Mouse (Mus musculus): ENCODE data around the gene Nabp2.

Nabp2 gene

GRCm38 (mm10) chr10:128382482-128382881 lies 28.8 kb downstream of the Nabp2 start:
- DNase-seq (ENCODE audit: low spot score) = peak; percentile 59

GRCm38 (mm10) chr10:128380565-128380964 lies 30.7 kb downstream of the Nabp2 start:
- no peak for DNase-seq (ENCODE audit: low spot score)

GRCm38 (mm10) chr10:128379260-128379659 lies 32.0 kb downstream of the Nabp2 start:
- no peak for DNase-seq (ENCODE audit: low spot score)

GRCm38 (mm10) chr10:128378462-128378861 lies 32.8 kb downstream of the Nabp2 start:
- DNase-seq (ENCODE audit: low spot score) = no peak

- no peak for DNase-seq (ENCODE audit: low spot score)
Observed at GRCm38 (mm10) chr10:128377940-128378448, 33.3 kb downstream of the Nabp2 start.

- DNase-seq (ENCODE audit: low spot score) = peak; percentile 55
Observed at GRCm38 (mm10) chr10:128377222-128377939, 33.9 kb downstream of the Nabp2 start.

GRCm38 (mm10) chr10:128376455-128377211 lies 34.7 kb downstream of the Nabp2 start, which contains the start of gene Ankrd52:
Gene Ankrd52, plus strand, starts transcription at chr10:128377115.
- DNase-seq (ENCODE audit: low spot score) = peak; percentile 83

- no peak for DNase-seq (ENCODE audit: low spot score)
Observed at GRCm38 (mm10) chr10:128376099-128376454, 35.2 kb downstream of the Nabp2 start.

GRCm38 (mm10) chr10:128374393-128374792 lies 36.9 kb downstream of the Nabp2 start:
- no peak for DNase-seq (ENCODE audit: low spot score)

GRCm38 (mm10) chr10:128372989-128373748 lies 38.1 kb downstream of the Nabp2 start:
- DNase-seq (ENCODE audit: low spot score) = no peak

GRCm38 (mm10) chr10:128372142-128372541 lies 39.1 kb downstream of the Nabp2 start:
- DNase-seq (ENCODE audit: low spot score) = no peak

GRCm38 (mm10) chr10:128370601-128371000 lies 40.7 kb downstream of the Nabp2 start:
- no peak for DNase-seq (ENCODE audit: low spot score)

GRCm38 (mm10) chr10:128370021-128370420 lies 41.3 kb downstream of the Nabp2 start:
- DNase-seq (ENCODE audit: low spot score) = no peak

- no peak for DNase-seq (ENCODE audit: low spot score)
Observed at GRCm38 (mm10) chr10:128369599-128369998, 41.7 kb downstream of the Nabp2 start.

GRCm38 (mm10) chr10:128369218-128369543 lies 42.1 kb downstream of the Nabp2 start:
- DNase-seq (ENCODE audit: low spot score) = no peak

- peak; percentile 90 for DNase-seq (ENCODE audit: low spot score)
Observed at GRCm38 (mm10) chr10:128368402-128369217, 42.7 kb downstream of the Nabp2 start, which contains the start of gene Coq10a. Gene Coq10a, minus strand, starts transcription at chr10:128368997.

GRCm38 (mm10) chr10:128367899-128368401 lies 43.3 kb downstream of the Nabp2 start:
- no peak for DNase-seq (ENCODE audit: low spot score)

GRCm38 (mm10) chr10:128362568-128362967 lies 48.7 kb downstream of the Nabp2 start:
- DNase-seq (ENCODE audit: low spot score) = no peak

- no peak for DNase-seq (ENCODE audit: low spot score)
Observed at GRCm38 (mm10) chr10:128361836-128362235, 49.5 kb downstream of the Nabp2 start.

- no peak for DNase-seq (ENCODE audit: low spot score)
Observed at GRCm38 (mm10) chr10:128359226-128359625, 52.1 kb downstream of the Nabp2 start.

- no peak for DNase-seq (ENCODE audit: low spot score)
Observed at GRCm38 (mm10) chr10:128358796-128359195, 52.5 kb downstream of the Nabp2 start.

Measured in yolk sac, embryonic 10.5 days (tissue).